Mouse (Mus musculus) heart, postnatal 0 days (tissue): ENCODE data around the gene Vwa8. TPM values are rescaled to one million over a fixed set of nuclear protein-coding genes. Genes with fewer than 3 reads are reported as not detected.
"Not testable (repeated sequence)": the region's sequence is repeated elsewhere in the genome, so short reads cannot be mapped to it uniquely, and the experiment has no call there.

Source experiments
- ATAC-seq: fragments of 200-750 bp; cut with Nextera tagmentation; 2 replicates; pipeline ENCODE4 v1.8.0; 2017; ENCODE audit warnings: low read depth, moderate number of reproducible peaks, moderate library complexity; ENCODE audit not compliant: insufficient read depth
- DNase-seq: peaks from one replicate; pipeline ENCODE4 v3.0.0-alpha.2; 2016; ENCODE audit warnings: low spot score
- H3K27ac ChIP-seq: fragments of 300-500 bp; sonication (generic); 2 replicates; pipeline ENCODE4 v1.5.1; 2014; ENCODE audit warnings: low read depth, mild to moderate bottlenecking
- H3K27me3 ChIP-seq: fragments of 300-500 bp; sonication (generic); 2 replicates; pipeline ENCODE4 v1.6.1; 2014; ENCODE audit warnings: low read length, mixed read lengths; ENCODE audit not compliant: control insufficient read depth, insufficient read depth
- H3K36me3 ChIP-seq: fragments of 300-500 bp; sonication (generic); replicated peaks from 2 replicates; pipeline ENCODE4 v1.6.1; 2014; ENCODE audit warnings: low read length, mixed read lengths; ENCODE audit not compliant: control insufficient read depth, insufficient read depth
- H3K4me1 ChIP-seq: fragments of 300-500 bp; sonication (generic); 2 replicates; pipeline ENCODE4 v1.6.1; 2014; ENCODE audit warnings: antibody characterized with exemption; ENCODE audit not compliant: control insufficient read depth, insufficient read depth
- H3K4me2 ChIP-seq: fragments of 300-500 bp; sonication (generic); 2 replicates; pipeline ENCODE4 v1.6.1; 2014; ENCODE audit warnings: low read depth, mild to moderate bottlenecking, low read length, moderate library complexity
- H3K4me3 ChIP-seq: fragments of 300-500 bp; sonication (generic); 2 replicates; pipeline ENCODE4 v1.5.1; 2014; ENCODE audit warnings: low read depth, low read length
- H3K9ac ChIP-seq: fragments of 300-500 bp; sonication (generic); replicated peaks from 2 replicates; pipeline ENCODE4 v1.6.1; 2014; ENCODE audit warnings: low read depth, low read length, mixed read lengths
- H3K9me3 ChIP-seq: fragments of 300-500 bp; sonication (generic); replicated peaks from 2 replicates; pipeline ENCODE4 v1.6.1; 2016; ENCODE audit warnings: low read length; ENCODE audit not compliant: control insufficient read depth
- CTCF ChIP-seq: IDR thresholded peaks from 2 replicates; pipeline ENCODE4 v1.5.1; 2016; ENCODE audit warnings: antibody characterized with exemption, control low read depth, low read depth
- EP300 ChIP-seq: IDR thresholded peaks from 2 replicates; pipeline ENCODE4 v1.6.1; 2016; ENCODE audit warnings: antibody characterized with exemption, low read depth
- WGBS: fragments of 180-500 bp; shearing (Covaris S2); extraction: QIAGEN DNeasy Blood & Tissue Kit; methylation state at CpG from one replicate; pipeline ENCODE4 v1.1.7; 2014; 5-methylcytosine and 5-hydroxymethylcytosine counted together
- polyA plus RNA-seq: library from polyadenylated mRNA; unstranded; fragments of >200 nt; fragmentation: Nextera tagmentation; extraction: Ambion mirVana; gene quantifications from 2 replicates; pipeline ENCODE4 v1.2.1, GENCODE M21; 2015
- total RNA-seq: library from RNA; depleted of rRNA; stranded (reverse); fragments of >200 nt; gene quantifications from 2 replicates; pipeline ENCODE4 v1.2.3, GENCODE M21; 2014; ENCODE audit warnings: low replicate concordance

Gene Vwa8
- total and polyA plus RNA-seq, 2 experiments from 2014 or later, result 36.2 to 78.8 TPM

DNA sequence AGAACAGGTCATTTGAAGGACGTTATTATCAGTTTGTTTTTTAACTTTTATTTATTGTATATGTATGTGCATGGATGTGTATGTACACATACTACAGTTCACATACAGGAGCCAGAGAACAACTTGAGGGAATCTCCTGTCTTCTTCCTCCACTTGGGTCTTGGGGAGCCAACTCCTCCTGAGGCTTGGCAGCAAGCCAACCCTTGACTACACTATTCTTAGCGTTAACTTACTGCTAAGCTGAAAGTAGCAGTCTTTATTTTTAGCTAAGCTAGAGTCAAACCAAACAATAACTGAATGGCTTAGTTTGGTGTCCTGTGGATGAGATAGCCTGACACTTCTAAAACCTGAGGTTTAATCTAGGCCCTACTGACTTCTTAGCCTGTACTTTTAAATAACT is 135.4 kb downstream of the Vwa8 start:
- no peak for DNase-seq
- peaks cover 10% of the 10 kb centered on the region for H3K4me1 ChIP-seq
- no peak overlapping the region for H3K9ac ChIP-seq
- H3K4me3 ChIP-seq, result no peak overlapping the region
- peak overlapping the region; percentile 43; the same call in 1 of the 2 replicates for H3K27ac ChIP-seq
- H3K27me3 ChIP-seq, result no peaks in the 10 kb centered on the region
- H3K36me3 ChIP-seq, result no peaks in the 10 kb centered on the region; the same call in 1 of the 2 replicates
- 23% methylated on average over 2 of the region's 2 CpGs for WGBS
- H3K9me3 ChIP-seq, result no peaks in the 10 kb centered on the region
- no peak overlapping the region for H3K4me2 ChIP-seq
- ATAC-seq, result no peak
- TF ChIP-seq EP300, result no peak
- no peak for TF ChIP-seq CTCF

GRCm38 (mm10) chr14:78987543-78987942 is 138.7 kb downstream of the Vwa8 start:
- WGBS, result 85% methylated on average over 8 of the region's 8 CpGs
- TF ChIP-seq EP300 (no peak), CTCF (no peak)
- Histone ChIP-seq H3K4me2 (no peak overlapping the region), H3K4me1 (peaks cover 10% of the 10 kb centered on the region), H3K27me3 (no peaks in the 10 kb centered on the region), H3K9me3 (no peaks in the 10 kb centered on the region), H3K27ac (no peak overlapping the region), H3K36me3 (no peaks in the 10 kb centered on the region; the same call in 1 of the 2 replicates), H3K9ac (no peak overlapping the region), H3K4me3 (no peak overlapping the region)
- ATAC-seq, result no peak
- DNase-seq, result no peak

DNA sequence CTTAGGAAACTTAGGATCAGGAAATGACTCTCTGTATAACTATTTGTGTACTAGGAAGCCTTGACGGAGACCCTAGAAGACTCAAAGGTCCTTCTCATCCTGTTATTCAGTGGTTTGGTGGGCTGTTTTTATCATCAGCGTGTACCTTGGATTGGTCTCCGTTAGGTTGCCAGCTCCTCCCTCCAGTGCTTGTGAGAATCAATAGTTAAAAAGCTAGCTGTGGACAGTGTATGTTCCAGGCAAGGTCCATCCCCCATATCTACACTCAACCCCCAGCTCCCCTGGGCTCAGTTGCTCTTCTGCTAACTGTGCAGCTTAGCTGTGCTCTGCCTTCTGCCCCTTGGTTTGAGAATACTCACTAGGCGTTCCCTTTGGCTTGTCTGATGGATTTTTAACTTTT is 143.6 kb downstream of the Vwa8 start:
- 78% methylated on average over 4 of the region's 4 CpGs for WGBS
- H3K4me2 ChIP-seq, result no peak overlapping the region
- H3K4me1 ChIP-seq, result no peaks in the 10 kb centered on the region
- no peak overlapping the region for H3K4me3 ChIP-seq
- ATAC-seq (no peak), DNase-seq (no peak)
- H3K27me3 ChIP-seq, result no peaks in the 10 kb centered on the region
- H3K36me3 ChIP-seq, result peaks cover 5% of the 10 kb centered on the region; the same call in 1 of the 2 replicates
- H3K9ac ChIP-seq, result no peak overlapping the region
- no peak overlapping the region for H3K27ac ChIP-seq
- no peaks in the 10 kb centered on the region for H3K9me3 ChIP-seq
- no peak for TF ChIP-seq CTCF
- no peak for TF ChIP-seq EP300

DNA sequence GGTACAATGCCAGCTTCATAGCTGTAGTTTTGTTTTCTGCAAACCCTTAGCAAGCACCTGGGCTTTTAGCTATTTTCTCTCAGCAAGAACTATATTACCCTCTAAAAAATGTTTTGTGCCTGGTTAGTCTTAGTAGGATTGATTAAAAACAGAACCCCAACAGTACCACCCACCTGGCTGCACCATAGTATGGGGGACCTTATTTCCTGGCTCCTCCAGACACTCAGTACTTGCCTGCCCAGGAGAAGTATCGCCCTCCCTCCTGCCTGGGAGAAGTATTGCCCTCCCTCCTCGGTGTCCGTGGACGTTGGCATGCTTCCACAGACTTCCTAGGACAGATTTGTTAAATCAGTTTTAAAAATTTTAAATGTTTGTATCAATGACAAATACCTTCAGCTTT is 144.7 kb downstream of the Vwa8 start:
- Histone ChIP-seq H3K4me3 (no peak overlapping the region), H3K36me3 (peaks cover 5% of the 10 kb centered on the region; the same call in 1 of the 2 replicates), H3K27ac (no peak overlapping the region), H3K9ac (no peak overlapping the region), H3K4me1 (no peaks in the 10 kb centered on the region), H3K27me3 (no peaks in the 10 kb centered on the region), H3K4me2 (no peak overlapping the region), H3K9me3 (no peaks in the 10 kb centered on the region)
- no peak for ATAC-seq
- 63% methylated on average over 4 of the region's 4 CpGs for WGBS
- no peak for TF ChIP-seq CTCF
- no peak for TF ChIP-seq EP300
- no peak for DNase-seq

DNA sequence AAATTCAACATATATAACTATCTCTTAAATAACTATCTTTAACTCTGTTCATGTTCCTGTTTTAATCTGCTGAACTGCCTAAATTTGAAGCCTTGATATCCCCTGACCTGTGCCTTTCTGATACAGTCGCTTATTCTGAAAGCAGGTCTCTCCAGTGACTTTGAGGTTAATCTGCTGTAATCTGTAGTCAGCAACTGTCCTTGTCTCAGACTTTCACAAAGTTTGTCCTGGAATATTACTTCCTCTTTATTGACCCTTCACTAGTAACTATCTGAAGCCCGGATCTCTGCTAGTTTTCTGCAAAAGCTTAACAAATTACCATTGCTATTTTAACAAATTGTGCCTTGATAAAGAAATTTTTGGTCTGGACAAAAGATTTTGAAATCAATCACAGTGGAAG is 147.5 kb downstream of the Vwa8 start:
- Histone ChIP-seq H3K27ac (no peak overlapping the region), H3K9ac (no peak overlapping the region), H3K9me3 (no peaks in the 10 kb centered on the region), H3K4me3 (no peak overlapping the region), H3K36me3 (peaks cover 5% of the 10 kb centered on the region; the same call in 1 of the 2 replicates), H3K27me3 (no peaks in the 10 kb centered on the region), H3K4me2 (no peak overlapping the region), H3K4me1 (no peaks in the 10 kb centered on the region)
- no peak for DNase-seq
- WGBS, result 90% methylated on average over 2 of the region's 2 CpGs
- no peak for TF ChIP-seq CTCF
- no peak for TF ChIP-seq EP300
- no peak for ATAC-seq

- H3K4me3 ChIP-seq, result no peak overlapping the region
- H3K9ac ChIP-seq, result no peak overlapping the region
- ATAC-seq (no peak; the same call in 1 of the 2 replicates), DNase-seq (no peak)
- no peaks in the 10 kb centered on the region for H3K36me3 ChIP-seq
- no peak overlapping the region for H3K4me2 ChIP-seq
- no peaks in the 10 kb centered on the region for H3K9me3 ChIP-seq
- no peaks in the 10 kb centered on the region for H3K27me3 ChIP-seq
- WGBS, result 59% methylated on average over 1 of the region's 1 CpGs
- peak; percentile 49 for TF ChIP-seq CTCF
- no peak for TF ChIP-seq EP300
- H3K27ac ChIP-seq, result no peak overlapping the region
- peaks cover 4% of the 10 kb centered on the region for H3K4me1 ChIP-seq
Observed at GRCm38 (mm10) chr14:79003576-79003975, 154.7 kb downstream of the Vwa8 start.

DNA sequence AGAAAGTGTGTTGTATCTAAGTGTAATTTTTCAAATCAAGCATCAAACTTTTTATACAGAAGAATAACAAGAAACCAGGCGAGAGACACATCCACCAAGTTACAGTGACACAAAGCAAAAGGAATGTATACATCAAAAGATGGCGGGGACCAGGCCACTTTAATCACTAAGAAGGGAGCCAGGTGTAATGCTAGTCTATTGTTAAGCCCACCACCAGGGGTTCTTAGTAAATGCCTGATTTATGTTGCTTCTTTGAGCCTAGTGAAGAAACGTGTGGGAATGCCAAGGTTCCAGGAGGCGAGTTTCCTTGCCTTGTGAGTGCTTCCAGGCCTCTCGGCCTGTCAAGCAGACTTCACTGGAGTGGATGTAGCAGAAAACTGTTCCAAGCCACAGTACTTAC is 168.9 kb downstream of the Vwa8 start:
- H3K9ac ChIP-seq, H3K4me3 ChIP-seq, H3K9me3 ChIP-seq, H3K36me3 ChIP-seq, H3K27me3 ChIP-seq, ATAC-seq, DNase-seq, H3K27ac ChIP-seq, H3K4me2 ChIP-seq, H3K4me1 ChIP-seq: not testable (repeated sequence)
- WGBS, result 86% methylated on average over 5 of the region's 5 CpGs
